Mouse (Mus musculus) intestine, embryonic 14.5 days (tissue): Measurements from ENCODE around the gene Txndc12. TPM values are rescaled to one million over a fixed set of nuclear protein-coding genes. Genes with fewer than 3 reads are reported as not detected.

Source experiments
- ATAC-seq: fragments of 200-750 bp; cut with Nextera tagmentation; replicated peaks from 2 replicates; pipeline ENCODE4 v1.8.0; 2017; ENCODE audit warnings: low read depth, moderate number of reproducible peaks, moderate TSS enrichment, moderate library complexity; ENCODE audit not compliant: low FRiP score, low TSS enrichment
- DNase-seq: peaks from one replicate; pipeline ENCODE4 v3.0.0-alpha.2; 2018; ENCODE audit warnings: low spot score
- H3K27ac ChIP-seq: fragments of 300-500 bp; sonication (generic); 2 replicates; pipeline ENCODE4 v1.5.1; 2014; ENCODE audit warnings: low read depth, mild to moderate bottlenecking, control low read depth
- H3K27me3 ChIP-seq: fragments of 300-500 bp; sonication (generic); replicated peaks from 2 replicates; pipeline ENCODE4 v1.6.1; 2014; ENCODE audit warnings: low read length, control low read depth; ENCODE audit not compliant: control insufficient read depth, insufficient read depth
- H3K36me3 ChIP-seq: fragments of 300-500 bp; sonication (generic); 2 replicates; pipeline ENCODE4 v1.6.1; 2014; ENCODE audit warnings: low read length, control low read depth; ENCODE audit not compliant: control insufficient read depth, insufficient read depth
- H3K4me1 ChIP-seq: fragments of 300-500 bp; sonication (generic); replicated peaks from 2 replicates; pipeline ENCODE4 v1.6.1; 2014; ENCODE audit warnings: low read length, control low read depth, mixed read lengths; ENCODE audit not compliant: control insufficient read depth, insufficient read depth
- H3K4me2 ChIP-seq: fragments of 300-500 bp; sonication (generic); 2 replicates; pipeline ENCODE4 v1.6.1; 2014; ENCODE audit warnings: low read length
- H3K4me3 ChIP-seq: fragments of 300-500 bp; sonication (generic); 2 replicates; pipeline ENCODE4 v1.5.1; 2014; ENCODE audit warnings: low read depth, low read length, control low read depth, mixed read lengths
- H3K9ac ChIP-seq: fragments of 300-500 bp; sonication (generic); 2 replicates; pipeline ENCODE4 v1.6.1; 2014; ENCODE audit warnings: mild to moderate bottlenecking, low read length
- H3K9me3 ChIP-seq: fragments of 300-500 bp; sonication (generic); 2 replicates; pipeline ENCODE4 v1.6.1; 2016; ENCODE audit warnings: low read length, control low read depth; ENCODE audit not compliant: control insufficient read depth
- WGBS: fragments of 180-500 bp; shearing (Covaris S2); extraction: QIAGEN DNeasy Blood & Tissue Kit; methylation state at CpG from one replicate; pipeline ENCODE4 v1.1.7; 2014; 5-methylcytosine and 5-hydroxymethylcytosine counted together
- polyA plus RNA-seq: library from polyadenylated mRNA; unstranded; fragments of >200 nt; fragmentation: Nextera tagmentation; extraction: Ambion mirVana; gene quantifications from 2 replicates; pipeline ENCODE4 v1.2.1, GENCODE M21; 2014

The Txndc12 gene
- polyA plus RNA-seq, 1 experiment from 2014 or later: 108 TPM

DNA sequence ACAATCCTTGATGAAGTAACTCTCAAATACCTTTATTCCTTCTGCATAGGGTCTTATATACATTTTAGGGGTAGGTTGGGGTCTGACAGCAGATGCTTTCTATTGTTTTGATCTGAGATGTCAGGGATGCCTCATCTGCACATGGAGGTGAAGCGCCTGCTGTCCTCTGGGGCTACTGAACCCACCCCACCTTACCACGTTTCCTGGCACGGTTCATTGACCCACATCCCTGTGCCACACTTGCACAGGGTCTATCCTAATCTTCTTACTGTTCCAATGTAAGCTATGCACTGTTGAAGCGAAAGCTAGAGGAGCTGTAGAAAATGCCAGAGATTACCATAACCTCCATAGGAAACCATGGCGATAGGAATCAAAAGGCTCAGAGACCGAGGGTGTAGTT is 22.9 kb upstream of the Txndc12 start:
- H3K4me3 ChIP-seq: no peak overlapping the region
- no peak overlapping the region for H3K9ac ChIP-seq
- WGBS: 73% methylated on average over 6 of the region's 6 CpGs
- DNase-seq (no peak), ATAC-seq (no peak)
- H3K4me1 ChIP-seq: no peaks in the 10 kb centered on the region
- H3K27me3 ChIP-seq: no peaks in the 10 kb centered on the region
- no peak overlapping the region for H3K4me2 ChIP-seq
- no peak overlapping the region for H3K27ac ChIP-seq
- H3K36me3 ChIP-seq: peaks cover 11% of the 10 kb centered on the region
- no peaks in the 10 kb centered on the region for H3K9me3 ChIP-seq

DNA sequence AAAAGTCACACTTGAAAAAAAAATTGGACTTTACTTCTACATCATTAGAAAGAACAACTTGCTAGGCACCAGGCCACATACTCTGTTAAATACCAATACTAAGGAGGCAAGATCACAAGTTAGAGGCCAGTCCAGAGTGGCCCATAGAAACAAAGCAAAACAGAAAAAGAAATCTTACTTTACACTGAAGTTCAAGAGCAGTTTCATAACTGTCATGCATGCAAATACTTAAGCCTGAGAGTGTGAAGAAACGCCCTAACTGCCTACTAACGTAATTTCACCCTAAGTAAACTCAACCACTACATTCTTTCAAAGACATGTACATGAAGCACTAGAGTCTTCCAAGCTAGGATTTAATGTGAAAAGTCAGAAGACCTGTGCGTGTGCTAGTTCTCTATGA is 8.7 kb upstream of the Txndc12 start:
- ATAC-seq: no peak

DNA sequence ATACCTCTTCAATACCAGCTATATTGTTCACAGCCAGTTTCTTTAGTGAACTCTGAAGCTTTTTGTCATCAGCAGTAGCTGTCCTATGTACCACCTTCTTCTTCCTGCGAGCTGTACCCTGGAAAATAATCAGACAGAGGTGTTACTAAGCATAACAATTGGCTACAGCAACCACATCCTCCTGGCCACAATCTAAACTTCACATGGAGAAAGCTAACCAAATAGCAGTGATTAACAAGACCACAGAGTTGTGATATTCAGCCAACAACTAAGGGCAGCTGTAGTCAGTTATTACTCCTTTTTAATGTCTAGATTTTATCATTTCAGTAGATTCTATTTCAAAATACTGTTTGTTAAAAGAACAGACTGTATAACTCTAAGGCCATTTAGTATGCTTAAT is 8.3 kb upstream of the Txndc12 start:
- Histone ChIP-seq H3K36me3 (peaks cover 90% of the 10 kb centered on the region), H3K27me3 (no peaks in the 10 kb centered on the region), H3K9ac (no peak overlapping the region), H3K4me1 (peaks cover 2% of the 10 kb centered on the region; the same call in 1 of the 2 replicates), H3K4me2 (no peak overlapping the region), H3K27ac (no peak overlapping the region), H3K4me3 (no peak overlapping the region), H3K9me3 (no peaks in the 10 kb centered on the region)
- no peak for ATAC-seq
- WGBS: 87% methylated on average over 1 of the region's 1 CpGs
- DNase-seq: no peak

More for the DNA sequence above, 8.7 kb upstream of the Txndc12 start:
- H3K9ac ChIP-seq: no peak overlapping the region
- H3K27ac ChIP-seq: no peak overlapping the region
- H3K4me1 ChIP-seq: no peaks in the 10 kb centered on the region
- H3K4me3 ChIP-seq: no peak overlapping the region
- H3K4me2 ChIP-seq: no peak overlapping the region
- H3K27me3 ChIP-seq: no peaks in the 10 kb centered on the region
- DNase-seq: no peak
- no peaks in the 10 kb centered on the region for H3K9me3 ChIP-seq
- H3K36me3 ChIP-seq: peaks cover 94% of the 10 kb centered on the region
- WGBS: 94% methylated on average over 3 of the region's 3 CpGs

DNA sequence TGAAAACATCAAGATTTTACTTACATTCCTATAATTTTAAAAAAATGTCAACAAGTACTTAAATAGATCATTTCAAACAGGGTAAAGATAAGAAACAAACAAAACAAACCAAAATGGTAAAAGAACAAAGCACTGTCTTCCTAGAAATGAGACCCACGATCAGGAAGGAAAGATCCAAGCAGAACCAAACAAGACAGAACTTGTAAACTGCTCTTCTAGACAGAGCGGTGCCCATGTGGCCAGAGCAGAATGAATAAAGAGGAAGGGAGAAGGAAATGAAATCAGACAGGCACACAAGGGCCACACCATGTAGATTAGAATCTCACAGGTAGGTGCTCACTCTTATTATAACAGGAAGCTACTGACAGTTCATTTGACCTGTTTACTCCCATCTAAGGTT is 7.8 kb upstream of the Txndc12 start:
- Histone ChIP-seq H3K4me3 (no peak overlapping the region), H3K9me3 (no peaks in the 10 kb centered on the region), H3K36me3 (peaks cover 85% of the 10 kb centered on the region), H3K4me2 (no peak overlapping the region), H3K27me3 (no peaks in the 10 kb centered on the region), H3K4me1 (peaks cover 6% of the 10 kb centered on the region), H3K9ac (no peak overlapping the region), H3K27ac (no peak overlapping the region)
- WGBS: 95% methylated on average over 2 of the region's 2 CpGs
- ATAC-seq (no peak), DNase-seq (no peak)

DNA sequence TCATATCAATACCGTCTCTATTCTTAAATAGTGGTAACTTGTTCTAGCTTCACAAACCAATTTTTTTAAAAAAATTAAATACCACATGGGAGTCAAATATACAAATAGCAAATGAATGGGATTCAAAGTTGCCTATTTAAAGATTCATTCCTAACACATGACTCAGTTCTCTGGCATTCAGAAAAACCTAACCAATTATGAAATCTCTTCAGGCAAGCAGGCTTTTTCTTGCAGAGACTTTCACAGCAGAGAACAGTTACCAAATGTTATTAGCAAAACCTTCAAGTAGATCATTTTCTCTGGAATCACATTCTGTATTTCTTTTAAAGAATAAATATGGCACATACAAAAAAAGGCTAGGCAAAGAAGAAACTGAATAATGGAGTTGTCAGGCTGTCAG is 3.7 kb upstream of the Txndc12 start:
- Histone ChIP-seq H3K4me3 (no peak overlapping the region), H3K4me2 (no peak overlapping the region), H3K27ac (no peak overlapping the region), H3K9ac (no peak overlapping the region), H3K27me3 (no peaks in the 10 kb centered on the region), H3K36me3 (peaks cover 46% of the 10 kb centered on the region), H3K4me1 (peaks cover 20% of the 10 kb centered on the region), H3K9me3 (no peaks in the 10 kb centered on the region)
- no peak for ATAC-seq
- 83% methylated on average over 1 of the region's 1 CpGs for WGBS
- DNase-seq: no peak

- ATAC-seq (peak; percentile 95), DNase-seq (peak; percentile 94)
- Histone ChIP-seq H3K4me2 (peak within 1 kb of the TSS; percentile 62), H3K4me3 (peak within 1 kb of the TSS; percentile 97), H3K27ac (peak within 1 kb of the TSS; percentile 97), H3K27me3 (no peaks in the 10 kb centered on the region), H3K9ac (peak within 1 kb of the TSS; percentile 98), H3K9me3 (no peaks in the 10 kb centered on the region), H3K36me3 (peaks cover 21% of the 10 kb centered on the region), H3K4me1 (peaks cover 31% of the 10 kb centered on the region)
- WGBS: under 1% methylated on average over 72 of the region's 73 CpGs
Measured at GRCm38 (mm10) chr4:108832916-108833827, 1.2 kb upstream of the Txndc12 start, which contains the start of gene Btf3l4. Gene Btf3l4 (minus strand): TSS chr4:108833614.

DNA sequence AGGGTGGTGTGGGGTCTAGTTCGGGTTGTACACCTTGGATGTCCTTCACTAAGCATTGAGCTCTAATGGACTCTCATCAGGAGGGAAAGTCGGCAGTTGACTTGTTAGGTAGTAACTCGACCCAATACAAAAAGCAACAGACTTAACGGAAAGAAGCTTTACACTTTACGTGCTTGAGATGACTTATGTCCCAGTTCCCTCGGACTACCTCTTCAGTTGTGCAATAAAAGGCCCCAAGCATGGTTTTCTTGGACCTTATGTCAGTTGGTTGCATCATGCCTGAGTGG is 630 bp upstream of the Txndc12 start:
- 0% methylated on average over 6 of the region's 6 CpGs for WGBS
- Histone ChIP-seq H3K4me2 (peak overlapping the region; percentile 62), H3K4me1 (peaks cover 31% of the 10 kb centered on the region), H3K27ac (peak overlapping the region; percentile 97), H3K4me3 (peak overlapping the region; percentile 97), H3K9me3 (no peaks in the 10 kb centered on the region), H3K27me3 (no peaks in the 10 kb centered on the region), H3K9ac (peak overlapping the region; percentile 98), H3K36me3 (peaks cover 17% of the 10 kb centered on the region)
- no peak for DNase-seq
- ATAC-seq: no peak

GRCm38 (mm10) chr4:108834971-108835311 is 540 bp downstream of the Txndc12 start:
- DNase-seq: peak; percentile 63
- Histone ChIP-seq H3K4me1 (peaks cover 31% of the 10 kb centered on the region), H3K4me2 (peak overlapping the region; percentile 62), H3K9me3 (no peaks in the 10 kb centered on the region), H3K27me3 (no peaks in the 10 kb centered on the region), H3K36me3 (peaks cover 5% of the 10 kb centered on the region), H3K9ac (peak overlapping the region; percentile 98), H3K27ac (peak overlapping the region; percentile 97), H3K4me3 (peak overlapping the region; percentile 97)
- WGBS: 1% methylated on average over 15 of the region's 15 CpGs
- no peak for ATAC-seq

- ATAC-seq (no peak), DNase-seq (no peak)
- H3K27me3 ChIP-seq: no peaks in the 10 kb centered on the region
- H3K4me3 ChIP-seq: peak overlapping the region; percentile 97
- H3K36me3 ChIP-seq: no peaks in the 10 kb centered on the region
- peak overlapping the region; percentile 62 for H3K4me2 ChIP-seq
- no peaks in the 10 kb centered on the region for H3K9me3 ChIP-seq
- peak overlapping the region; percentile 97 for H3K27ac ChIP-seq
- H3K9ac ChIP-seq: peak overlapping the region; percentile 98
- H3K4me1 ChIP-seq: peaks cover 31% of the 10 kb centered on the region
- WGBS: 53% methylated on average over 3 of the region's 3 CpGs
Measured at GRCm38 (mm10) chr4:108835496-108835895, 1.1 kb downstream of the Txndc12 start.
